Mouse (Mus musculus) lung, postnatal 0 days (tissue): Measurements from ENCODE around the gene Tox4. TPM values are rescaled to one million over a fixed set of nuclear protein-coding genes. Genes with fewer than 3 reads are reported as not detected.

Source experiments
- ATAC-seq: fragments of 200-750 bp; cut with Nextera tagmentation; 2 replicates; pipeline ENCODE4 v1.8.0; 2017; ENCODE audit warnings: moderate library complexity
- DNase-seq: peaks from one replicate; pipeline ENCODE4 v3.0.0-alpha.2; 2016; ENCODE audit warnings: low spot score
- H3K27ac ChIP-seq: fragments of 300-500 bp; sonication (generic); 2 replicates; pipeline ENCODE4 v1.5.1; 2014; ENCODE audit warnings: antibody characterized with exemption, mild to moderate bottlenecking, low read length, mixed read lengths
- H3K27me3 ChIP-seq: fragments of 300-500 bp; sonication (generic); replicated peaks from 2 replicates; pipeline ENCODE4 v1.6.1; 2014; ENCODE audit warnings: low read length, mixed read lengths; ENCODE audit not compliant: insufficient read depth
- H3K36me3 ChIP-seq: fragments of 300-500 bp; sonication (generic); 2 replicates; pipeline ENCODE4 v1.6.1; 2014; ENCODE audit warnings: low read length, mixed read lengths; ENCODE audit not compliant: insufficient read depth
- H3K4me1 ChIP-seq: fragments of 300-500 bp; sonication (generic); 2 replicates; pipeline ENCODE4 v1.6.1; 2014; ENCODE audit warnings: antibody characterized with exemption, low read depth, low read length, mixed read lengths; ENCODE audit not compliant: insufficient read depth
- H3K4me2 ChIP-seq: fragments of 300-500 bp; sonication (generic); replicated peaks from 2 replicates; pipeline ENCODE4 v1.6.1; 2014; ENCODE audit warnings: low read depth, mild to moderate bottlenecking, low read length, moderate library complexity, mixed read lengths
- H3K4me3 ChIP-seq: fragments of 300-500 bp; sonication (generic); 2 replicates; pipeline ENCODE4 v1.5.1; 2014; ENCODE audit warnings: low read depth, low read length
- H3K9ac ChIP-seq: fragments of 300-500 bp; sonication (generic); replicated peaks from 2 replicates; pipeline ENCODE4 v1.6.1; 2014; ENCODE audit warnings: low read depth, mild to moderate bottlenecking
- H3K9me3 ChIP-seq: fragments of 300-500 bp; sonication (generic); 2 replicates; pipeline ENCODE4 v1.6.1; 2016; ENCODE audit warnings: low read length, mixed read lengths
- CTCF ChIP-seq: IDR thresholded peaks from 2 replicates; pipeline ENCODE4 v1.5.1; 2016; ENCODE audit warnings: antibody characterized with exemption, mild to moderate bottlenecking
- EP300 ChIP-seq: IDR thresholded peaks from 2 replicates; pipeline ENCODE4 v1.6.1; 2016; ENCODE audit warnings: antibody characterized with exemption, mild to moderate bottlenecking, control low read depth
- WGBS: fragments of 180-500 bp; shearing (Covaris S2); extraction: QIAGEN DNeasy Blood & Tissue Kit; methylation state at CpG from one replicate; pipeline ENCODE4 v1.1.7; 2014; 5-methylcytosine and 5-hydroxymethylcytosine counted together
- polyA plus RNA-seq: library from polyadenylated mRNA; unstranded; fragments of >200 nt; fragmentation: Nextera tagmentation; extraction: Ambion mirVana; gene quantifications from 2 replicates; pipeline ENCODE4 v1.2.1, GENCODE M21; 2015

Tox4 gene
- 22.7 and 23.7 TPM in 2 replicates for polyA plus RNA-seq

GRCm38 (mm10) chr14:52278932-52279746 lies at the start of gene Tox4, which contains the start of gene Rab2b:
TSS of gene Tox4 (plus strand) at chr14:52279146.
TSS of gene Rab2b (minus strand) at chr14:52279545.
- peak within 1 kb of the TSS; percentile 68 for H3K4me2 ChIP-seq
- DNase-seq: peak; percentile 99
- no peaks in the 10 kb centered on the region for H3K27me3 ChIP-seq
- H3K4me1 ChIP-seq: no peaks in the 10 kb centered on the region; the same call in 1 of the 2 replicates
- WGBS: under 1% methylated on average over 63 of the region's 66 CpGs
- H3K36me3 ChIP-seq: no peaks in the 10 kb centered on the region
- peak within 1 kb of the TSS; percentile 77 for H3K9ac ChIP-seq
- H3K27ac ChIP-seq: peak within 1 kb of the TSS; percentile 93
- H3K4me3 ChIP-seq: peak within 1 kb of the TSS; percentile 79
- H3K9me3 ChIP-seq: no peaks in the 10 kb centered on the region
- peak; percentile 97 for ATAC-seq
- TF ChIP-seq EP300 (peak; percentile 47; the same call in 1 of the 2 replicates), CTCF (peak; percentile 100)

GRCm38 (mm10) chr14:52232249-52232648 lies 46.7 kb upstream of the Tox4 start:
- TF ChIP-seq EP300: no peak
- TF ChIP-seq CTCF: no peak
- Histone ChIP-seq H3K4me2 (no peak overlapping the region), H3K9ac (no peak overlapping the region), H3K27me3 (no peaks in the 10 kb centered on the region), H3K36me3 (peaks cover 58% of the 10 kb centered on the region), H3K4me3 (no peak overlapping the region), H3K9me3 (no peaks in the 10 kb centered on the region), H3K4me1 (no peaks in the 10 kb centered on the region), H3K27ac (no peak overlapping the region)
- ATAC-seq (no peak), DNase-seq (no peak)
- WGBS: 90% methylated on average over 6 of the region's 6 CpGs

- Histone ChIP-seq H3K4me1 (no peaks in the 10 kb centered on the region), H3K9ac (no peak overlapping the region), H3K36me3 (peaks cover 54% of the 10 kb centered on the region), H3K9me3 (no peaks in the 10 kb centered on the region), H3K4me3 (no peak overlapping the region), H3K27me3 (no peaks in the 10 kb centered on the region), H3K27ac (no peak overlapping the region), H3K4me2 (no peak overlapping the region)
- DNase-seq (no peak), ATAC-seq (no peak)
- WGBS: 90% methylated on average over 7 of the region's 7 CpGs
- no peak for TF ChIP-seq CTCF
- no peak for TF ChIP-seq EP300
These were observed 43.8 kb upstream of the Tox4 start for GRCm38 (mm10) chr14:52235165-52235564.

- 92% methylated on average over 1 of the region's 1 CpGs for WGBS
- no peaks in the 10 kb centered on the region for H3K4me1 ChIP-seq
- no peak overlapping the region; the same call in 1 of the 2 replicates for H3K9ac ChIP-seq
- H3K9me3 ChIP-seq: no peaks in the 10 kb centered on the region
- H3K36me3 ChIP-seq: peaks cover 44% of the 10 kb centered on the region
- ATAC-seq (no peak), DNase-seq (no peak)
- TF ChIP-seq EP300: no peak
- TF ChIP-seq CTCF: no peak
- no peak overlapping the region for H3K27ac ChIP-seq
- no peaks in the 10 kb centered on the region for H3K27me3 ChIP-seq
- H3K4me3 ChIP-seq: no peak overlapping the region
- H3K4me2 ChIP-seq: no peak overlapping the region
These were observed 42.7 kb upstream of the Tox4 start for GRCm38 (mm10) chr14:52236216-52236615.

GRCm38 (mm10) chr14:52244041-52244689 lies 34.8 kb upstream of the Tox4 start:
- no peaks in the 10 kb centered on the region for H3K36me3 ChIP-seq
- DNase-seq (peak; percentile 99), ATAC-seq (peak; percentile 100)
- peak overlapping the region; percentile 87 for H3K4me2 ChIP-seq
- H3K9ac ChIP-seq: peak overlapping the region; percentile 61
- H3K27me3 ChIP-seq: no peaks in the 10 kb centered on the region
- H3K27ac ChIP-seq: peak overlapping the region; percentile 70
- no peak for TF ChIP-seq CTCF
- TF ChIP-seq EP300: no peak
- no peaks in the 10 kb centered on the region for H3K4me1 ChIP-seq
- WGBS: 1% methylated on average over 32 of the region's 32 CpGs
- H3K9me3 ChIP-seq: no peaks in the 10 kb centered on the region
- peak overlapping the region; percentile 75 for H3K4me3 ChIP-seq

GRCm38 (mm10) chr14:52244690-52245042 lies 34.3 kb upstream of the Tox4 start:
- H3K4me1 ChIP-seq: no peaks in the 10 kb centered on the region
- TF ChIP-seq CTCF (no peak), EP300 (no peak)
- H3K27ac ChIP-seq: peak overlapping the region; percentile 70
- no peak for DNase-seq
- no peaks in the 10 kb centered on the region for H3K36me3 ChIP-seq
- peak; percentile 53; the same call in 1 of the 2 replicates for ATAC-seq
- H3K9me3 ChIP-seq: no peaks in the 10 kb centered on the region
- H3K4me2 ChIP-seq: peak overlapping the region; percentile 87
- 7% methylated on average over 7 of the region's 7 CpGs for WGBS
- peak overlapping the region; percentile 75 for H3K4me3 ChIP-seq
- H3K9ac ChIP-seq: peak overlapping the region; percentile 48
- H3K27me3 ChIP-seq: no peaks in the 10 kb centered on the region
